Mouse (Mus musculus) Patski (cell line): Measurements from ENCODE around the gene Gjd3. TPM values are rescaled to one million over a fixed set of nuclear protein-coding genes. Genes with fewer than 3 reads are reported as not detected.

Experiments
- ATAC-seq: fragments of 100-300 bp; one replicate; pipeline ENCODE4 v1.8.0; 2021
- CTCF ChIA-PET: fragments of 350-600 bp; sonication (Branson Sonifier 250); formaldehyde crosslinking; loops from one replicate; lab custom pipeline; 2022; ENCODE audit warnings: inconsistent platforms; lab: Charles Lee
- POLR2A ChIA-PET: fragments of 350-600 bp; sonication (Branson Sonifier 250); formaldehyde crosslinking; loops from one replicate; lab custom pipeline; 2022; ENCODE audit warnings: antibody characterized with exemption, inconsistent platforms; lab: Charles Lee
- DNase-seq: peaks from one replicate; pipeline ENCODE4 v3.0.0-alpha.2; 2011; ENCODE audit warnings: low read depth, low spot score
- H3K27me3 ChIP-seq: fragments of 371-371 bp; one replicate; pipeline ENCODE4 v1.5.1; 2021
- CTCF ChIP-seq: fragments of 100-300 bp; IDR thresholded peaks from one replicate; pipeline ENCODE4 v1.5.1; 2021
- in situ Hi-C: fragments of 300-500 bp; cut with MboI; formaldehyde crosslinking; loops from 3 replicates; pipeline ENCODE4 v1.11.1; 2018; ENCODE audit warnings: low pct_unique_long_range_greater_than_20kb, mixed read lengths
- polyA plus RNA-seq: library from polyadenylated mRNA; unstranded; gene quantifications from one replicate; pipeline ENCODE4 v1.2.3, GENCODE M21; 2021

The Gjd3 gene
- 0.19 TPM for polyA plus RNA-seq

DNA sequence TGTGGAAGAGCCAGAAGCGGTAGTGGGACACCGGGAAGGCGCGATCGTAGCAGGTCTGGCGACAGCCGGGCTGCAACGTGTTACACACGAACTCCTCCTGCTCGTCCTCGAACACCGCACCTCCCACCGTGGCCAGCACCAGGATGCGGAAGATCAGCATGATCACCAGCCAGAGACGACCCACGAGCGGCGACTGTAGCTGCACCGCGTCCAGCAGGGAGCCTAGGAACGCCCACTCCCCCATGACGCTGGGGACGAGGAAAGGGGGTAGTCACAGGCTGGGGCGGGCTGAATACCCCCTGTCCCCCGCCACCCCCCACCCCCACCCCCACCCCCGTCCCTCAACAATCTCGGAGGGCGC is at the start of gene Gjd3:
TSS of gene Gjd3 (minus strand) at position 244 of the 361 bp plus-strand sequence.
- in situ Hi-C loops = no loop called here
- H3K27me3 ChIP-seq = no peaks in the 10 kb centered on the region
- CTCF ChIA-PET = no interaction called here
- DNase-seq (no peak), ATAC-seq (peak; percentile 5)
- POLR2A ChIA-PET = interaction anchor here (0.8 to 1.4 kb wide), 3 partner anchors 18 to 140 kb away, joined by 3 to 10 read pairs (median 4); no protein-coding TSS in a partner anchor
- no peak for TF ChIP-seq CTCF

GRCm38 (mm10) chr11:99026899-99027440 is 44.2 kb upstream of the Gjd3 start:
- CTCF ChIA-PET = no interaction called here
- H3K27me3 ChIP-seq = no peaks in the 10 kb centered on the region
- POLR2A ChIA-PET = no interaction called here
- in situ Hi-C loops = no loop called here
- DNase-seq (no peak), ATAC-seq (no peak)
- no peak for TF ChIP-seq CTCF

GRCm38 (mm10) chr11:99025878-99026277 is 43.1 kb upstream of the Gjd3 start:
- H3K27me3 ChIP-seq = no peaks in the 10 kb centered on the region
- TF ChIP-seq CTCF = no peak
- CTCF ChIA-PET = no interaction called here
- no peak for ATAC-seq
- DNase-seq = no peak
- in situ Hi-C loops = no loop called here
- POLR2A ChIA-PET = no interaction called here

DNA sequence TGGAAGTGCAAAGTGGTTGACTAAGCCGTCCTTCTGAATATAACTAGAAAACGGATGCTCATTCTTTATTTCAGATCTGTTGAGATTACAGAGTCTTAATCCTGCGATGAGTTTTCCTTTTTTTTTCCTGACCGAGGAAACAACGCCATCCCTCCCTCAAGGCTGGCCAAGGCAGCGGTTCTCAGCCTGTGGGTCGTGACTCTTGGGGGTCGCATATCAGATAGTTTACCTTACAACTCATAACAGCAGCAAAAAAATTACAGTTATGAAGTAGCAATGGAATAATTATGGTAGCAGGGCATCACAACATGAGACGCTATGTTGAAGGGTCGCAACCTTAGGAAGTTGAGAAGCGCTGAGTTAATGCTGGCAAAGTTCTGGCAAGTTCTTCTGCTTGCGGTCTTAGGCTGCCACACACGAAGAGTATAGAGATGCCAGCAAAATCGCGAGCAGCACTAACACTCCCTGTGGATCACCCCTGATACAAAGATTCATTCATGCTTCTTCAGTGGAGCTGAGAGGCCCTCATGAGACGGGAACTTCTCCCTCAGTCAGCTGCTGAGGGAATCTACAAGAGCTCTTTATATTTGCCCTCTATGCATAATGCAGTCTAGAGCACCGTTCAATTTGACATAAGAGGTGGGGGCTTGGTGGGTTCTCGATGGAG is 41.8 kb upstream of the Gjd3 start:
- no peak for DNase-seq
- POLR2A ChIA-PET = interaction anchor here (1.0 kb wide), 1 partner anchor 36 kb away, joined by 4 read pairs; no protein-coding TSS in a partner anchor
- ATAC-seq = no peak

DNA sequence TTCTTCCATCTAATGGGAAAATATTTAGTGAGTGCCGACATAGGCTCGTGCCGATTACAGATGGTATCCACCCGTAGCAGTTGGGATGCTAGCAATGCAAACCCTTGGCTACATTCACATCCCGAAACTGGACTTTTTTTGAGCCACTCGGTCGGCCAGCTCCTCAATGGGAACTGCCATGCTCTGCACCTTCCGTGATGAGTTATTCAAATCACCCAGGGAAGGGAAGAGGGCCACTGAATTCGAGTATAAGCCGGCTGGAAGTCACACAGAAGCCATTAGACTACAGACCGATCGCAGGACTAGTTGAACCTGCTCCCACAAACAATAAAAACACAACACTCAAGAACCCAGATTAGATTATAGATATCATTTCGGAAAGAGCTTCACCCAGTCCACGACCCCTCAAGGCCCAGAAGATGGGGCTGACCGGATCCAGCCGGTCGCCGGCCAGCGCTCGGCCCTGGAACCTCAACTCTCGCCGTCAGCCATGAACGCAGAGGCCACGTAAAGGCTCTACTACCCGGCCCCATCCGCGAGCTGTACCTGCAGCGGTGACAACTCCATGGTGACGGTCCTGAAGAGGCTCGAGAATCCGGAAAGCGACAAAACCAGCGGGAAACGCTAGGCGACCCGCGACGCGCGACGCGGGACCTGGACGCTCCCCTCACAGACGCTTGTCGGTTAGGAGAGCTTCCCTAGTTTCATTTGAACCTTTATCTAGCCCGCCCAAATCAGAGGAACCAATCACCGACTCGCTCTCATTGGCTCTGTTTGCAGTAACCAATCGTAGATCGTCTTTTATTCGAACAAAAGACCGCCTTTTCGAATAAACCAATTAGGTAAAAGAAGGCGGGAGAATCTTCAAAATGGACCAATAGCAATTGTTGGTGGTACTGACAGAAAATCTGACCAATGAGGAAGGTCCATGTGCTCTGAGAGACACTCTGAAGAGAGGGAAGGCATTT is 41.0 kb upstream of the Gjd3 start, which contains the start of gene Top2a:
TSS of gene Top2a (minus strand) at position 690 of the 968 bp plus-strand sequence.
- in situ Hi-C loops = no loop called here
- DNase-seq = peak; percentile 99
- ATAC-seq = peak; percentile 92
- H3K27me3 ChIP-seq = no peaks in the 10 kb centered on the region
- POLR2A ChIA-PET = interaction anchor here (1.0 kb wide), 1 partner anchor 37 kb away, joined by 4 read pairs; no protein-coding TSS in a partner anchor
- TF ChIP-seq CTCF = no peak
- CTCF ChIA-PET = no interaction called here

More for the DNA sequence above, 41.8 kb upstream of the Gjd3 start:
- H3K27me3 ChIP-seq = no peaks in the 10 kb centered on the region
- CTCF ChIA-PET = no interaction called here
- TF ChIP-seq CTCF = no peak
- in situ Hi-C loops = no loop called here

DNA sequence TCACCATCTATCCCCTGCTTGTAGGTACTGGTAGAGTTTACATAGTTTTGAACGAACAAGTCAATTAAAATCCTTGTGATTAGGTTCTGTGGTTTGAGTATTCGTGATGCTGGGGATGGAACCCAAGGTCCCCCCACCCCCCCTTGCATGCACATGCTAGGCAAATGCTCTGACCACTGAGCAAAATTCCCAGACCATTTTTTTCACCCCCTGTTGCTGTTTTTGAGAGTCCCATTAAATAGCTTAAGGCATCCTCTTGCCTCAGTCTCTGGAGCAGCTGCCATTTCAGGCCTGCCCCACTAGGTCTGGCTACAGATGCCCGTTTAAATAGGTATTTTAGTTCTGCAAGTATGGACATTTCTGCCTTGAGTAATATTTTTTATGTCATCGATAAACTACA is 40.3 kb upstream of the Gjd3 start:
- in situ Hi-C loops = no loop called here
- no peaks in the 10 kb centered on the region for H3K27me3 ChIP-seq
- no peak for TF ChIP-seq CTCF
- ATAC-seq (no peak), DNase-seq (no peak)
- CTCF ChIA-PET = no interaction called here
- POLR2A ChIA-PET = no interaction called here

- ChIA-PET CTCF (interaction anchor here (0.9 to 1.6 kb wide), 2 partner anchors 10 to 57 kb away, joined by 3 to 7 read pairs; no protein-coding TSS in a partner anchor), POLR2A (no interaction called here)
- no peak for ATAC-seq
- in situ Hi-C loops = no loop called here
- no peaks in the 10 kb centered on the region for H3K27me3 ChIP-seq
- DNase-seq = no peak
- no peak for TF ChIP-seq CTCF
Observed at GRCm38 (mm10) chr11:99022384-99022933, 39.6 kb upstream of the Gjd3 start.

GRCm38 (mm10) chr11:99019844-99020243 is 37.0 kb upstream of the Gjd3 start:
- no peak for TF ChIP-seq CTCF
- CTCF ChIA-PET = interaction anchor here (2.0 to 2.3 kb wide), 2 partner anchors 10 to 46 kb away, joined by 5 to 6 read pairs; no protein-coding TSS in a partner anchor
- in situ Hi-C loops = no loop called here
- DNase-seq (no peak), ATAC-seq (no peak)
- POLR2A ChIA-PET = no interaction called here
- H3K27me3 ChIP-seq = no peaks in the 10 kb centered on the region

DNA sequence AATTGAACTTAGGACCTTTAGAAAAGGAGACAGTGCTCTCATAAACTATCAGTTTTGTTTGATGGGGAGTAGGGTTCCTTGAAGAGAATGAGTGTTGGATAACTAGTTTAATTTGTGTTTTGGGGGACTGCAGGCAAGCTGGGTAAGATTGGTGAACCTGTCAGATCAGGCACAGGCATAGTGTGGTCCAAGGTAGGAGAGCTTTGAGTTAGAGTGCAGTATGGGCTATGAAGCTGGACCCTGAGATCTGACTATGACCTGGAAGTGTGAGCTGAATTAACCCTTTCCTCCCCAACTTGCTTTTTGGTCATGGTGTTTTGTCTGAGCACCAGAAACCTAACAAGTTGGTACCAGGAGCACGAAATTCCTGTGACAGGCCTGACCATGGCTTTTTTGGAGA is 31.0 kb upstream of the Gjd3 start:
- ATAC-seq = no peak
- H3K27me3 ChIP-seq = no peaks in the 10 kb centered on the region
- ChIA-PET POLR2A (interaction anchor here (0.6 kb wide), 1 partner anchor 98 kb away, joined by 5 read pairs; no protein-coding TSS in a partner anchor), CTCF (interaction anchor here (1.1 kb wide), 1 partner anchor 11 kb away, joined by 3 read pairs; no protein-coding TSS in a partner anchor)
- in situ Hi-C loops = no loop called here
- TF ChIP-seq CTCF = no peak
- no peak for DNase-seq

GRCm38 (mm10) chr11:99010706-99011105 is 27.9 kb upstream of the Gjd3 start:
- ChIA-PET CTCF (interaction anchor here (1.4 kb wide), 1 partner anchor 10 kb away, joined by 5 read pairs; no protein-coding TSS in a partner anchor), POLR2A (no interaction called here)
- H3K27me3 ChIP-seq = no peaks in the 10 kb centered on the region
- TF ChIP-seq CTCF = no peak
- no peak for ATAC-seq
- DNase-seq = no peak
- in situ Hi-C loops = no loop called here
